Mouse (Mus musculus): Measurements from ENCODE around the gene Jund.

- no peak for TF ChIP-seq POLR2A (IDR thresholded peaks at IDR 0.05; ENCODE audit: low read depth, low read length)
- TF ChIP-seq CTCF (conservative IDR thresholded peaks at IDR 0.05 in 1 of 2, IDR thresholded peaks at IDR 0.05 in 1 of 2; ENCODE audit: low read depth in 2 of 2, low read length in 2 of 2) = no peak
- no peak for TF ChIP-seq GABPA (IDR thresholded peaks at IDR 0.05; ENCODE audit: insufficient replicate concordance, low read depth, low read length)
- no peak for TF ChIP-seq EP300 (IDR thresholded peaks at IDR 0.05; ENCODE audit: low read length)
- no peak for TF ChIP-seq ETS1 (conservative IDR thresholded peaks at IDR 0.05; ENCODE audit: low read depth, low read length)
- TF ChIP-seq JUND (conservative IDR thresholded peaks at IDR 0.05; ENCODE audit: low read depth, low read length) = no peak
- TF ChIP-seq BHLHE40 (IDR thresholded peaks at IDR 0.05; ENCODE audit: low read depth, low read length) = no peak
- no peak for TF ChIP-seq MAZ (IDR thresholded peaks at IDR 0.05; ENCODE audit: low read depth, low read length)
- no peak for TF ChIP-seq KAT2A (IDR thresholded peaks at IDR 0.05; ENCODE audit: insufficient replicate concordance, low read length)
- no peak for TF ChIP-seq USF1 (IDR thresholded peaks at IDR 0.05; ENCODE audit: low read depth, low read length)
- TF ChIP-seq HCFC1 (IDR thresholded peaks at IDR 0.05; ENCODE audit: low read depth, low read length) = no peak
- no peak for TF ChIP-seq POLR2AphosphoS2 (IDR thresholded peaks at IDR 0.05; ENCODE audit: low read depth, low read length)
Observed at GRCm38 (mm10) chr8:70667071-70667470, 31.7 kb upstream of the Jund start.

All from CH12.LX (cell line).